Mouse (Mus musculus) forebrain, embryonic 16.5 days (tissue): ENCODE data around the gene Col3a1. TPM values are rescaled to one million over a fixed set of nuclear protein-coding genes. Genes with fewer than 3 reads are reported as not detected.

Experiments used
- ATAC-seq: fragments of 200-750 bp; cut with Nextera tagmentation; 2 replicates; pipeline ENCODE4 v1.8.0; 2017; ENCODE audit warnings: mild to moderate bottlenecking, moderate library complexity
- H3K27ac ChIP-seq: fragments of 300-500 bp; sonication (generic); 2 replicates; pipeline ENCODE4 v1.5.1; 2014; ENCODE audit warnings: low read length, control low read depth
- H3K27me3 ChIP-seq: fragments of 300-500 bp; sonication (generic); replicated peaks from 2 replicates; pipeline ENCODE4 v1.6.1; 2014; ENCODE audit warnings: low read length; ENCODE audit not compliant: control insufficient read depth, insufficient read depth
- H3K36me3 ChIP-seq: fragments of 300-500 bp; sonication (generic); 2 replicates; pipeline ENCODE4 v1.6.1; 2014; ENCODE audit not compliant: control insufficient read depth, insufficient read depth
- H3K4me1 ChIP-seq: fragments of 300-500 bp; sonication (generic); replicated peaks from 2 replicates; pipeline ENCODE4 v1.6.1; 2014; ENCODE audit warnings: low read length; ENCODE audit not compliant: control insufficient read depth, insufficient read depth
- H3K4me2 ChIP-seq: fragments of 300-500 bp; sonication (generic); 2 replicates; pipeline ENCODE4 v1.6.1; 2014; ENCODE audit warnings: mild to moderate bottlenecking, low read length, control low read depth
- H3K4me3 ChIP-seq: fragments of 300-500 bp; sonication (generic); replicated peaks from 2 replicates; pipeline ENCODE4 v1.5.1; 2014; ENCODE audit warnings: mild to moderate bottlenecking, low read length, control low read depth
- H3K9ac ChIP-seq: fragments of 300-500 bp; sonication (generic); replicated peaks from 2 replicates; pipeline ENCODE4 v1.6.1; 2014; ENCODE audit warnings: low read depth, low read length, control low read depth
- H3K9me3 ChIP-seq: fragments of 300-500 bp; sonication (generic); 2 replicates; pipeline ENCODE4 v1.6.1; 2016; ENCODE audit warnings: low read length; ENCODE audit not compliant: control insufficient read depth
- WGBS: fragments of 180-500 bp; shearing (Covaris S2); extraction: QIAGEN DNeasy Blood & Tissue Kit; methylation state at CpG from one replicate; pipeline ENCODE4 v1.1.7; 2014; 5-methylcytosine and 5-hydroxymethylcytosine counted together
- polyA plus RNA-seq: library from polyadenylated mRNA; unstranded; fragments of >200 nt; fragmentation: Nextera tagmentation; extraction: Ambion mirVana; gene quantifications from 2 replicates; pipeline ENCODE4 v1.2.1, GENCODE M21; 2015

Col3a1 gene
- polyA plus RNA-seq = 86.5 and 153 TPM in 2 replicates

DNA sequence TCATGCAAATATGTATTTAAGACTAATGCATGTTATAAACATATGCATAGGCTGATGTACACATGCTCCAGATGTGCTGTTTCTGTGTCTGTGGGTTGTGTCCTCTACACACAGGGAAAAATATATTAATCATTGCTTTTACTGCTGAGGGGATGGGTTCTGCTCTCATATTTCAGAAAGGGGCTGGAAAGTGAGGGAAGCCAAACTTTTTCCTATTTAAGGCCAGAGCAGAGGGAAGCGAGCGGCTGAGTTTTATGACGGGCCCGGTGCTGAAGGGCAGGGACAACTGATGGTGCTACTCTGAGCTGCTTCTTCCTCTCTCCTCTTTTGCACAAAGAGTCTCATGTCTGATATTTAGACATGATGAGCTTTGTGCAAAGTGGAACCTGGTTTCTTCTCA is at the start of gene Col3a1:
TSS of gene Col3a1 (plus strand) at position 151 of the 400 bp plus-strand sequence.
- Histone ChIP-seq H3K27me3 (no peaks in the 10 kb centered on the region), H3K36me3 (no peaks in the 10 kb centered on the region), H3K27ac (no peak within 1 kb of the TSS), H3K9ac (no peak within 1 kb of the TSS), H3K4me2 (no peak within 1 kb of the TSS), H3K9me3 (no peaks in the 10 kb centered on the region), H3K4me3 (no peak within 1 kb of the TSS), H3K4me1 (no peaks in the 10 kb centered on the region)
- WGBS = 96% methylated on average over 4 of the region's 4 CpGs
- no peak for ATAC-seq

DNA sequence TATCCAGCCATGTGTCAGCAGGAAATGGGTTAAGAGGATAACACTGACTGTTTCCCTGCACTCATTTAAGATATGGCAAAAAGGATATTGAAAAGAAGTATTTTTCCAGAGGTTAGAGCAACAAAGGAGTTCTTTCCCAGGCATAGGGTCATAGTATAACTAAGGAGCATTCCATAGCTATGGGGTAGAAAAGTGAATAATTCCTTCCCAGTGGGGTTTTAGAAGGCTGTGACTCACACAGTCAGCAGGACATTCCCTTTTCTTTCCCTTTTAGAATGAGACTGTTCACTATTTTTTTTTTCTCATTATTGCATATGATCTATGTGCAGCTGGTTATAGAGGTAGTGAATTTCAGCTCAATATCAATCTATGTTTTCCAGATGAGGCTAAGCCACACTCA is 41.9 kb upstream of the Col3a1 start:
- no peaks in the 10 kb centered on the region for H3K4me1 ChIP-seq
- no peak overlapping the region for H3K27ac ChIP-seq
- no peaks in the 10 kb centered on the region for H3K9me3 ChIP-seq
- no peak overlapping the region for H3K9ac ChIP-seq
- H3K36me3 ChIP-seq = no peaks in the 10 kb centered on the region
- no peak for ATAC-seq
- no peak overlapping the region for H3K4me3 ChIP-seq
- no peak overlapping the region for H3K4me2 ChIP-seq
- no peaks in the 10 kb centered on the region for H3K27me3 ChIP-seq

DNA sequence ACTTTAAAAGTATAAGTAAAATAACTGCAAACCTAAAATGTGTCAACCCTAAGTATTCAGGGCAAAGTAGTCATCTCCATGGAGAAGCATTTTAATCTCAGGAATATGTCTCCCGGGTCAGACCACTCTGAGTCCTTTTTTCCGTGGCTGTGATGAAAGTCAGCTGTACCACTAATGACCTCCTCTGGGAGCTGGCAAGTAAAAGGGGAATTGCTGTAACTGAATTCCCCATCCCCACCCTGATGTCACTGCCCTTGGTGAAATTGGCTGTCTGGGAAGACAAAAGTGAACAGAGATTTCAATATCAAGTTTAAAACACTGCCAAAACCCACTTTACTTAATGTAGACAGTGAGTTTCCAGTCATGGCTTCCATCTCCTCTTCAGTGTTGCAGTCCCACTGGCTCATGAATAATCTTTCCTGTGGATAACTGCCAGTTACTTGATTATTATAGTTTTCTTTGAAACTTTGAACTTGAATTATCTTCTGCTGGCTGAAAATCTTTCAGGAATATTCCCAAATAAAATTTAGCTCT is 35.3 kb upstream of the Col3a1 start:
- no peaks in the 10 kb centered on the region for H3K36me3 ChIP-seq
- no peak overlapping the region for H3K4me2 ChIP-seq
- no peak overlapping the region for H3K9ac ChIP-seq
- no peak overlapping the region for H3K4me3 ChIP-seq
- H3K27me3 ChIP-seq = no peaks in the 10 kb centered on the region
- no peaks in the 10 kb centered on the region for H3K9me3 ChIP-seq
- no peaks in the 10 kb centered on the region for H3K4me1 ChIP-seq
- H3K27ac ChIP-seq = no peak overlapping the region
- WGBS = 62% methylated on average over 2 of the region's 2 CpGs
- no peak for ATAC-seq

DNA sequence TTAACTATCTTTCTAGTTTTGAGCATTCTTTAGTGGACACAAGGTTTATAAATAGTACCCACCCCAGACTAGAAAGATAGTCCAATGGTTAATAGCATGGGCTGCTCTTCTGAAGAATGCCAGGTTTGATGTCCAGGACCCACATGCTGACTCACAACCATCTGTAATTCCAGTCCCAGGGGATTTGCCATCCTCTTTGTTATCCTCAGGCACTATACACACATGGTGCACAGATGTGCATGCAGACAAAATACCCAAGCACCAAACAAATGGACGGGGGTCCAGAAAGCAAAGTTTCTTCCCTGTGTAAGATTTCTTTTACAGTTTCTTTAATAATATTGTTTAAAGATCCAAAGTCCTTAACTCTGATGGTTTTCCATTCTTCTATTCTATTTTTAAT is 23.4 kb upstream of the Col3a1 start:
- Histone ChIP-seq H3K4me1 (no peaks in the 10 kb centered on the region), H3K27ac (no peak overlapping the region), H3K4me2 (no peak overlapping the region), H3K9ac (no peak overlapping the region), H3K36me3 (no peaks in the 10 kb centered on the region), H3K9me3 (no peaks in the 10 kb centered on the region), H3K4me3 (no peak overlapping the region), H3K27me3 (no peaks in the 10 kb centered on the region)
- 88% methylated on average over 1 of the region's 1 CpGs for WGBS
- no peak for ATAC-seq

DNA sequence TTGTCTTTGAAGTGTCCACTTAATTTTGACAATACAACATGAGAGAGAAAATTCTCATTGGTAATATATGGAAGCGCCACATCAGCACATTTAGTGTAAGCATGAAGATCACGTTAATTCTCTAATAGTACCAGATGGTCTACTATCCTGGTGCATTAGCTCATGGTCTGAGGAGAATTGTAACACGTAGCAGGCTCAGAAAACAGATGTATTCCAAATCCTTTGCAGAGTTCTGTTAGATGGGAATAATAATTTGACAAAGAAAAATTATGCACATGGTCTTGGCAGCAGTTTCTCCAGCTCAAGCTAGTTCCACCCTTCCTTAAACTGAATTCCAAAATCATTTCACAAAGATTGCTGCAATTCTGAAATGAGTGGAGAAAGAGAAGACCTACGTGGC is 21.3 kb upstream of the Col3a1 start:
- no peak overlapping the region for H3K4me2 ChIP-seq
- no peaks in the 10 kb centered on the region for H3K9me3 ChIP-seq
- 72% methylated on average over 4 of the region's 4 CpGs for WGBS
- no peak overlapping the region for H3K4me3 ChIP-seq
- no peaks in the 10 kb centered on the region for H3K4me1 ChIP-seq
- no peak overlapping the region for H3K9ac ChIP-seq
- ATAC-seq = no peak
- H3K27me3 ChIP-seq = no peaks in the 10 kb centered on the region
- H3K36me3 ChIP-seq = no peaks in the 10 kb centered on the region
- no peak overlapping the region for H3K27ac ChIP-seq

DNA sequence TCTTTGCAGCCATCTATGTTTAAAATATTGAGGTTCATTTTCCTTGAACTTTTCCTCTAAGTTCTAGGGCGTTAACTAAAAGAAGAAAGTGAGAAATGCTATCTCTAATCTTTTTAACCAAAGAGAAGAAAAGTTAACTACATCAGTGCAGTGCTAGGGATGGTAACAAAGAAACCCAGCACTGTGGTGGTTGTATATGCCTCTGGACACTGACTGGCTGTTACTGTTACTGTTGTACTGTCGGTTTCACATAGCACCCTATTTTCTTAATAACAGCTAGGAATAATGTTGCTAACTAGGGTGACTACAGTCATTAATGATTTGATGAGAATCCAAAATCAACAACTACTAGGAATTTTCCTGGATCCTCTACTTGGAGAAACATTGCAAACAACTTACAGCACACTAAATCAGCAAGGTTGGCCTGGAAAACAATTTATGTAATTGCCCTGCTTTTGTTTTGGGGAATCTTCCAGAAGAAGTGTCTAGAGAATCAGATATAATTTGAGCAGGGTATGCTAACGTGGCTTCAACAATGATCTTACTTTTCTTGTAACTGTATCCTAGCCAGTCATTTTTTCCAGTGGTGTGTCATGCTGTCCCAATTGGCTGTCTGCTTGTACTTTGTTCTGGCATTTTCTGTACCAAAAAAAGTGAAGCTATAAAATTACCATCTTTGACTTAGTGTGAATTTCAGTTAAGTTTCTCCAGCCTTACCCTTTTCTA is 11.8 kb upstream of the Col3a1 start:
- Histone ChIP-seq H3K27me3 (no peaks in the 10 kb centered on the region), H3K36me3 (no peaks in the 10 kb centered on the region), H3K4me1 (no peaks in the 10 kb centered on the region), H3K9ac (no peak overlapping the region), H3K4me3 (no peak overlapping the region), H3K27ac (no peak overlapping the region), H3K9me3 (no peaks in the 10 kb centered on the region), H3K4me2 (no peak overlapping the region)
- no peak for ATAC-seq
- 74% methylated on average over 3 of the region's 3 CpGs for WGBS

DNA sequence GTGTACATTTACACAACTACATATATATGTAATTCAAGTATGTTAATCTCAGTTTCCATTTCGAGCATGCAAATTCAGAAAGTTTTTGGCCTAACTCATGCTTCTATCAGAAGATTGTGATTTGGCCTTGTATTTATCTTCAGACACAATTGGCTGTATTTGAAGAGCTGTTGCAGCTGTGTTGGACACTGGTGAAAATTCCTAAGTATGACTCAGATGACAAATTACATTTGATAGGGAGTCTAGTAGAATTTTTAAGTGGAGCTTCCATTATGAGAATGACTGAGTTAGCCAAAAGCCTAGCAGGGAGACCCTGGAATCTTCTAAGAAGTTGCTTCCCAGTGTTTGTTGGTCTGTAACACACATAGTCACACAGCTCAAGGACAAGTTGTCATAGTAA is 7.1 kb upstream of the Col3a1 start:
- Histone ChIP-seq H3K9ac (no peak overlapping the region), H3K36me3 (no peaks in the 10 kb centered on the region), H3K9me3 (no peaks in the 10 kb centered on the region), H3K27me3 (no peaks in the 10 kb centered on the region), H3K4me2 (no peak overlapping the region), H3K27ac (no peak overlapping the region), H3K4me3 (no peak overlapping the region), H3K4me1 (no peaks in the 10 kb centered on the region)
- ATAC-seq = no peak
- WGBS = 73% methylated on average over 1 of the region's 1 CpGs

DNA sequence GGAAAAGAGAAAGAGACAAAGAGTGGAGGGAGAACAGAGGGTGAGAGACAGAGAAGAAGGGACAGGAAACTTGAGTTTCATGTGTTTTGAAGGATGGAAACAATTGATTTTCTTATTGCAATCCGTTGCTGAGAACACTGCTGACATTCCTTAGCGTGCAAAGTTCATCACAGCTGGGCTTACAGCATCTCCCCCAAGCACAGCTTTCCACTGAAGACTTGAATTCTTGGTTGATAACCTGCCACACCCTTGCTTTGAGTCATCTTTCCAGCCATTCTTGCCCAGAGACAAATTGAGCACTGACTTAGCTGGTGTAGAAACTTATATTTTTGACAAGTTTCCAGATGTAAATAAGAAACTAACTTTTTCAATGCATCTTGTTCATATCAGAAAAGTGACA is 2.3 kb upstream of the Col3a1 start:
- Histone ChIP-seq H3K36me3 (no peaks in the 10 kb centered on the region), H3K27me3 (no peaks in the 10 kb centered on the region), H3K9me3 (no peaks in the 10 kb centered on the region), H3K4me1 (no peaks in the 10 kb centered on the region), H3K4me2 (no peak overlapping the region), H3K9ac (no peak overlapping the region), H3K27ac (no peak overlapping the region), H3K4me3 (no peak overlapping the region)
- 73% methylated on average over 2 of the region's 2 CpGs for WGBS
- ATAC-seq = no peak

DNA sequence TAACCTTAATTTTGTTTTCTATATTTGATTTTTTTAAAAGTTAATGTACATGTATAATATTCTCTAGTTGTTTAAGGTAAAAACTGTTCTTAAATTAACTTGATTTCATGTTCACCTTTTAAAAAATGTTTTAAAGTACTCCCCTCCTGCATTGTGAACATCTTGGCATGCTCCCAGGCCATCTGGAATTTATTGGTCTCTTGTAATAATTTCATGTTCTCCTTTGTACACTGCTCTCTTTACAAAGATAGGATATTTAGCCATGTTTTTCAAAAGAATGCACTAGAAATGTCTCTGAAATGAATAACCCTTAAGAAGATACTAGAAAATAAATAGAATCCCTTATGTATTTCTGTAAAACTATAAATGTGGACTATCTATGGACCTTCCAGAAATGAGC is 624 bp downstream of the Col3a1 start:
- Histone ChIP-seq H3K9me3 (no peaks in the 10 kb centered on the region), H3K27ac (no peak overlapping the region), H3K4me3 (no peak overlapping the region), H3K9ac (no peak overlapping the region), H3K4me1 (no peaks in the 10 kb centered on the region), H3K36me3 (no peaks in the 10 kb centered on the region), H3K4me2 (no peak overlapping the region), H3K27me3 (no peaks in the 10 kb centered on the region)
- ATAC-seq = no peak

DNA sequence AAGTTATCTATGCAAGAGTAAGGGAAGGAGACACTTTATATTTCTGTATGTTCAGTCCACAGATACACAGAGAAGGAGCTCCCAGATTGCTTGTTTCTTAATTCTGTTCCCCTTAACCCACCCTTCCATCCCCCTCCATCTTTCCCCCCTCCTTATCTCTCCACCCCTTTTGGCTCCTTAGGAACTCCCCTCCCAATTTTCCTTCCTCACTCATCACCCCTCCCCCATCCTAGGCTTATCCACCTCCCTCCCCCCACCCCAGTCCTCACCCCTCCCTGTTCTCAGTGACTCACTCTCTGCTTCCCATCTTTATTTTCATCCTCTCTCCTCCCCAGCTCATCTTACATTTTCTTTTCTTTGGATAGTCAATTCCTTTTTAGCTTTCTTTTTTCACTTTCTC is 1.5 kb downstream of the Col3a1 start:
- Histone ChIP-seq H3K4me2 (no peak overlapping the region), H3K4me1 (no peaks in the 10 kb centered on the region), H3K4me3 (no peak overlapping the region), H3K27me3 (no peaks in the 10 kb centered on the region), H3K9me3 (no peaks in the 10 kb centered on the region), H3K27ac (no peak overlapping the region), H3K9ac (no peak overlapping the region), H3K36me3 (no peaks in the 10 kb centered on the region)
- ATAC-seq = no peak
